Mouse (Mus musculus): Measurements from ENCODE around the gene Noto.

The Noto gene

GRCm38 (mm10) chr6:85478416-85478815 lies 54.7 kb downstream of the Noto start:
- no peak for DNase-seq

Data from right cerebral cortex, postnatal 4 days (tissue).